Mouse (Mus musculus) stomach, embryonic 16.5 days (tissue): ENCODE measurements around the gene Zdhhc16. TPM values are rescaled to one million over a fixed set of nuclear protein-coding genes. Genes with fewer than 3 reads are reported as not detected.

ENCODE experiments used
- ATAC-seq: fragments of 200-750 bp; cut with Nextera tagmentation; 2 replicates; pipeline ENCODE4 v1.8.0; 2017; ENCODE audit warnings: moderate number of reproducible peaks, moderate TSS enrichment; ENCODE audit not compliant: insufficient read depth, low FRiP score
- H3K27ac ChIP-seq: fragments of 300-500 bp; sonication (generic); 2 replicates; pipeline ENCODE4 v1.5.1; 2014; ENCODE audit warnings: low read length
- H3K27me3 ChIP-seq: fragments of 300-500 bp; sonication (generic); 2 replicates; pipeline ENCODE4 v1.6.1; 2014; ENCODE audit warnings: low read length, control low read depth, mixed read lengths; ENCODE audit not compliant: control insufficient read depth, insufficient read depth
- H3K36me3 ChIP-seq: fragments of 300-500 bp; sonication (generic); 2 replicates; pipeline ENCODE4 v1.6.1; 2014; ENCODE audit warnings: low read length; ENCODE audit not compliant: control insufficient read depth, insufficient read depth
- H3K4me1 ChIP-seq: fragments of 300-500 bp; sonication (generic); 2 replicates; pipeline ENCODE4 v1.6.1; 2014; ENCODE audit warnings: low read length, control low read depth, mixed read lengths; ENCODE audit not compliant: control insufficient read depth, insufficient read depth
- H3K4me2 ChIP-seq: fragments of 300-500 bp; sonication (generic); 2 replicates; pipeline ENCODE4 v1.6.1; 2014; ENCODE audit warnings: low read depth, low read length, mixed read lengths
- H3K4me3 ChIP-seq: fragments of 300-500 bp; sonication (generic); replicated peaks from 2 replicates; pipeline ENCODE4 v1.5.1; 2014; ENCODE audit warnings: mild to moderate bottlenecking, low read length
- H3K9ac ChIP-seq: fragments of 300-500 bp; sonication (generic); 2 replicates; pipeline ENCODE4 v1.6.1; 2014; ENCODE audit warnings: low read length
- H3K9me3 ChIP-seq: fragments of 300-500 bp; sonication (generic); replicated peaks from 2 replicates; pipeline ENCODE4 v1.6.1; 2016; ENCODE audit warnings: low read length, control low read depth; ENCODE audit not compliant: control insufficient read depth
- WGBS: fragments of 180-500 bp; shearing (Covaris S2); extraction: QIAGEN DNeasy Blood & Tissue Kit; methylation state at CpG from one replicate; pipeline ENCODE4 v1.1.7; 2014; 5-methylcytosine and 5-hydroxymethylcytosine counted together
- polyA plus RNA-seq: library from polyadenylated mRNA; unstranded; fragments of >200 nt; fragmentation: Nextera tagmentation; extraction: Ambion mirVana; gene quantifications from 2 replicates; pipeline ENCODE4 v1.2.1, GENCODE M21; 2015

The Zdhhc16 gene
- polyA plus RNA-seq = 76.2 and 76.6 TPM in 2 replicates

- H3K4me2 ChIP-seq = peak within 1 kb of the TSS; percentile 87
- H3K27ac ChIP-seq = peak within 1 kb of the TSS; percentile 27; the same call in 1 of the 2 replicates
- ATAC-seq = peak; percentile 100
- peak within 1 kb of the TSS; percentile 87 for H3K9ac ChIP-seq
- H3K27me3 ChIP-seq = no peaks in the 10 kb centered on the region
- no peaks in the 10 kb centered on the region for H3K36me3 ChIP-seq
- H3K4me1 ChIP-seq = peaks cover 15% of the 10 kb centered on the region
- H3K9me3 ChIP-seq = no peaks in the 10 kb centered on the region
- peak within 1 kb of the TSS; percentile 96 for H3K4me3 ChIP-seq
- under 1% methylated on average over 47 of the region's 47 CpGs for WGBS
Measured at GRCm38 (mm10) chr19:41933179-41934086, at the start of gene Zdhhc16, which contains the start of gene Exosc1. Zdhhc16 (plus strand) TSS chr19:41933480. Exosc1 (minus strand) TSS chr19:41933423.

GRCm38 (mm10) chr19:41883882-41884281, 49.4 kb upstream of the Zdhhc16 start:
- ATAC-seq = no peak
- no peak overlapping the region for H3K4me2 ChIP-seq
- H3K9me3 ChIP-seq = no peaks in the 10 kb centered on the region
- H3K27ac ChIP-seq = no peak overlapping the region
- H3K36me3 ChIP-seq = 0 out of 2 replicates have a peak, but pooled peaks cover 2% of the 10 kb centered on the region
- 87% methylated on average over 9 of the region's 9 CpGs for WGBS
- H3K27me3 ChIP-seq = no peaks in the 10 kb centered on the region
- no peaks in the 10 kb centered on the region for H3K4me1 ChIP-seq
- no peak overlapping the region for H3K9ac ChIP-seq
- no peak overlapping the region for H3K4me3 ChIP-seq

GRCm38 (mm10) chr19:41888191-41888590, 45.1 kb upstream of the Zdhhc16 start:
- peaks cover 2% of the 10 kb centered on the region; the same call in 1 of the 2 replicates for H3K36me3 ChIP-seq

GRCm38 (mm10) chr19:41894959-41895358, 38.3 kb upstream of the Zdhhc16 start:
- peak overlapping the region; percentile 84 for H3K4me3 ChIP-seq
- H3K4me2 ChIP-seq = peak overlapping the region; percentile 89
- peaks cover 8% of the 10 kb centered on the region for H3K4me1 ChIP-seq
- H3K27me3 ChIP-seq = no peaks in the 10 kb centered on the region
- H3K9me3 ChIP-seq = no peaks in the 10 kb centered on the region
- H3K9ac ChIP-seq = peak overlapping the region; percentile 72
- H3K36me3 ChIP-seq = no peaks in the 10 kb centered on the region; the same call in 1 of the 2 replicates
- no peak for ATAC-seq
- 0 out of 2 replicates have a peak overlapping the region, but pooled peaks have one; percentile 27 for H3K27ac ChIP-seq
- WGBS = 34% methylated on average over 7 of the region's 7 CpGs

More at GRCm38 (mm10) chr19:41888191-41888590, 45.1 kb upstream of the Zdhhc16 start:
- no peak overlapping the region for H3K4me3 ChIP-seq
- no peaks in the 10 kb centered on the region for H3K27me3 ChIP-seq
- no peaks in the 10 kb centered on the region for H3K9me3 ChIP-seq
- H3K9ac ChIP-seq = no peak overlapping the region
- ATAC-seq = no peak
- no peak overlapping the region for H3K27ac ChIP-seq
- no peaks in the 10 kb centered on the region for H3K4me1 ChIP-seq
- H3K4me2 ChIP-seq = no peak overlapping the region

- Histone ChIP-seq H3K4me3 (peak within 1 kb of the TSS; percentile 84), H3K4me1 (peaks cover 8% of the 10 kb centered on the region), H3K9ac (peak within 1 kb of the TSS; percentile 72), H3K9me3 (no peaks in the 10 kb centered on the region), H3K27ac (0 out of 2 replicates have a peak within 1 kb of the TSS, but pooled peaks have one; percentile 27), H3K27me3 (no peaks in the 10 kb centered on the region), H3K4me2 (peak within 1 kb of the TSS; percentile 89), H3K36me3 (no peaks in the 10 kb centered on the region; the same call in 1 of the 2 replicates)
- WGBS = 1% methylated on average over 46 of the region's 46 CpGs
- peak; percentile 90; the same call in 1 of the 2 replicates for ATAC-seq
Measured at GRCm38 (mm10) chr19:41895460-41896318, 37.6 kb upstream of the Zdhhc16 start, which contains the start of gene Rrp12. Rrp12 (minus strand) TSS chr19:41896173.

GRCm38 (mm10) chr19:41896319-41896711, 37.0 kb upstream of the Zdhhc16 start:
- 19% methylated on average over 18 of the region's 18 CpGs for WGBS
- Histone ChIP-seq H3K4me1 (peaks cover 8% of the 10 kb centered on the region), H3K36me3 (no peaks in the 10 kb centered on the region; the same call in 1 of the 2 replicates), H3K27ac (0 out of 2 replicates have a peak overlapping the region, but pooled peaks have one; percentile 27), H3K4me3 (peak overlapping the region; percentile 84), H3K9me3 (no peaks in the 10 kb centered on the region), H3K4me2 (peak overlapping the region; percentile 89), H3K9ac (peak overlapping the region; percentile 72), H3K27me3 (no peaks in the 10 kb centered on the region)
- no peak; the same call in 1 of the 2 replicates for ATAC-seq

GRCm38 (mm10) chr19:41898860-41899259, 34.4 kb upstream of the Zdhhc16 start:
- Histone ChIP-seq H3K4me2 (no peak overlapping the region), H3K4me1 (peaks cover 8% of the 10 kb centered on the region), H3K36me3 (no peaks in the 10 kb centered on the region), H3K9ac (no peak overlapping the region), H3K4me3 (no peak overlapping the region), H3K9me3 (no peaks in the 10 kb centered on the region), H3K27ac (no peak overlapping the region), H3K27me3 (no peaks in the 10 kb centered on the region)
- 38% methylated on average over 4 of the region's 4 CpGs for WGBS
- ATAC-seq = no peak

- WGBS = 79% methylated on average over 8 of the region's 8 CpGs
- Histone ChIP-seq H3K27me3 (no peaks in the 10 kb centered on the region), H3K9ac (no peak overlapping the region), H3K4me2 (no peak overlapping the region), H3K4me3 (no peak overlapping the region), H3K9me3 (no peaks in the 10 kb centered on the region), H3K36me3 (no peaks in the 10 kb centered on the region), H3K27ac (no peak overlapping the region), H3K4me1 (no peaks in the 10 kb centered on the region; the same call in 1 of the 2 replicates)
- ATAC-seq = no peak
Measured at GRCm38 (mm10) chr19:41900495-41901090, 32.7 kb upstream of the Zdhhc16 start.
